Mouse (Mus musculus): ENCODE measurements around the gene Timm22.

- no peak for TF ChIP-seq CTCF (IDR thresholded peaks at IDR 0.05; ENCODE audit: low read depth)
- TF ChIP-seq EP300 (IDR thresholded peaks at IDR 0.05; ENCODE audit: low read depth), result no peak
Observed at GRCm38 (mm10) chr11:76405113-76405512, 1.6 kb upstream of the Timm22 start.

Data from liver, embryonic 14.5 days (tissue).